Mouse (Mus musculus) c-Kit-positive CD71-positive TER-119-negative erythroid progenitor cells, embryonic 14.5 days (primary cell): Measurements from ENCODE around the gene Slc10a7.

ENCODE experiments used
- DNase-seq: peaks from one replicate; pipeline ENCODE4 v3.0.0-alpha.2; 2013; ENCODE audit warnings: low read depth

The Slc10a7 gene

GRCm38 (mm10) chr8:78623972-78624371, 114.8 kb downstream of the Slc10a7 start:
- no peak for DNase-seq

- DNase-seq: no peak
These were observed 115.7 kb downstream of the Slc10a7 start for GRCm38 (mm10) chr8:78624738-78625442.

DNA sequence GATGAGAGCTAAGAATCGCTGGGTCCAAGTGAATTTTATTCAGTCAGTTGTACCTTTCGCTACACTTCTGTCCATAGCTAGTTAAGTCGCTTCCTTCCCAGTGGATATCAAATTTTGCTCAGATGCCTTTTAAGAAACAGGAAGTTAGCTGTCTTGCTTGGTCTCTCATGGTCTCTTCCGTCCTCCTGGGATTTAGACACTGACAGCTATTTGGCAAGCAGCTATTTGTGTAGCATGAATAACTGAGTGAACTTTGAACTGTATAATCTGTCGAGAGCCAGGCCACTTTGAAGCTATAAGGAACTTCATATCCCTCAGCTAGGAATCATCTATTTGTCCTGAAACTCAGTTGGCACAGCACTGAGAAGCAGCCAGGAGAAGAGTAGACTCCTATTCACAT, 117.5 kb downstream of the Slc10a7 start:
- DNase-seq: no peak

- no peak for DNase-seq
These were observed 118.6 kb downstream of the Slc10a7 start for GRCm38 (mm10) chr8:78627793-78628192.

DNA sequence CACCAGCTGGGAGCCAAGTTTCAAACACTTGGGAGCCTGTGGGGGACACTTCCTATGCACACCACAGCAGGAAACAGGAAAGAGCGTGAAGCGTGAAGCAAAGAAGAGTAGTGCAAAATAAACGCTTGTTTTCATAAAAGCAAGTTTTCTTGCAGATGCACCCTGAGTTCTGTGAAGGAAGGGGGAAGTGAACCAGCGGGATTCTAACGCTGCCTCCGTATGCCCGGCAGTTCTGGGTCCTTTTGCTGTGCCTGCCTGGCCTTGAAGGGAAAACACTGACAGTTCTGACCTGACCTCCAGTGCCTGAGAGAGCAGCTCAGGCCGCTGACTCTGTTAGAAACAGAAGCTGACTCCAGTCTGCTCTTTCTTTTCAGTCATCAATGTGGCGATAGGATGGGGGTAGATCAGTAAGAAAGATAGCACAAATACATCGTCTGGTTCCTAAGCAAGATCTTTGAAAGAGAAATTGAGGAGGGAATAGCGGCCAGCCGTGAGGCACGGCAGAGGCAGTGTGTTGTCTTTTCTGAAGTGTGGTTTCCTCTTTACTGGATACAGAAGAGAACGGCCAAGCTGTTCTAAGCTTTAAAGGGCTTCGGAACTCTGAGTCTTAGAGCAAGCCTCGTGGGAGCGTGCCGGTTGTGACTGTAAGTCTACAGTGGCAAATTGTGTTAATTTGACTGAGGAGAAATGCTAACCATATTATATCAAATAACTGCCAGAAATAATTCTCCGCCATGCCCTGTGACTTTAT, 121.4 kb downstream of the Slc10a7 start:
- no peak for DNase-seq

- no peak for DNase-seq
These were observed 123.9 kb downstream of the Slc10a7 start for GRCm38 (mm10) chr8:78633012-78633411.

DNA sequence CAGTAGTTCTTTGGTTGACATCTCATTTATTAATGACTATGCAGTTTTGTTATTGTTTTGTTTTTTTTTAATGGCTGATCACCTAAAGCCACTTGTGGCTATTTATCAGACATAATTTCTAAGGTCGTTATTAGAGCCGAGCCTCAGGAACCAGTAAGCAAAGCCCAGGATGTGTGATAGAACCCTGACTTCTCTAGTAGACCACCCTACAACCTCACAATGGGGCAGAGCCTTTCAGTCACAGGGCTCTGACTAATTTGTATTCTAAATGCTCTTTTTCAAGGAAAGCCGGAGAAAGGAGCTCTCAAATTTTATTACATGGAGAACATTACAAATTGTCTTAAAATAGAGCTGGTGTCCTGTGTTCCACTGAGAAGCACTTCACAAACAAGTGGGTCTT, 124.9 kb downstream of the Slc10a7 start:
- no peak for DNase-seq

GRCm38 (mm10) chr8:78634523-78635240, 125.5 kb downstream of the Slc10a7 start:
- no peak for DNase-seq

GRCm38 (mm10) chr8:78635241-78635771, 126.2 kb downstream of the Slc10a7 start:
- no peak for DNase-seq

DNA sequence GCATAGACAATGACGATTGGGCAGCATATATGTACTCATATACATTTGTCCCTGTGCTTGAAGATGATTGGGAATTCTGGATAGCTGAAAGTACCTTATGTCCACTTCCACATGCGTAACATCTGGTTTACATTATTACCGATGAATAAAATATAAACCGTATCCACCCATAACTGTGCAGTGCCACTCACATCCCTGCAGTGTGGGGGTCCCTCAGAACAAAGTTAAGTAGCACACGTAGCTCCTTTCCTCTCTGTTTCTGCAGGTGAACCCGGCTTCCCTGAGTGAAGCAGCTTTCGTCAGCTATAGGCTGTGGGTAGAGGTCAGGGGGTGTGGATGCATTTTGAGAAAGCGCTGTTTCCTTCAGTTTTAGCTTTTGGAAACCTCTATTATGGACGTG, 132.8 kb downstream of the Slc10a7 start:
- DNase-seq: no peak

- DNase-seq: no peak
These were observed 133.2 kb downstream of the Slc10a7 start for GRCm38 (mm10) chr8:78642376-78642775.

- DNase-seq: no peak
These were observed 138.0 kb downstream of the Slc10a7 start for GRCm38 (mm10) chr8:78647000-78647656.

GRCm38 (mm10) chr8:78647846-78648245, 138.7 kb downstream of the Slc10a7 start:
- DNase-seq: no peak

- DNase-seq: peak; percentile 15
These were observed 139.8 kb downstream of the Slc10a7 start for GRCm38 (mm10) chr8:78648918-78649317.

DNA sequence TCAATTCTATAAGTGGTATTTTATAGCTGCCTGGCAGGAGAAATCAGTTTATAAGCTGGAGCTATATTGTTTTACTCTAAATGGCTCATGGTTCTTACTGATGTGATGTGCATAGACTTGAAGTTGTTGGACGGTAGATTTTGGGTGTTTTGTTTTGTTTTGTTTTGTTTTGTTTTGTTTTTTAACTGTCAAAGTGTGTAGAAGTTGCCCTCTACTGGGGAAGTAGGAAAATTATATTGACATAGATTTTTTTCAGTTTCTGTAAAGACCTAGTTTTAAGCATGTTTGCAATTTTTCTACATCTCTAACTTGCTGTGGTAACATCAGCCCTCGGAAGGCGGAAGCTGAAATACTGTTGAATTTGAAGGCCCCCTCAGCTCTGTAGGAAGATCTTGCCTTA, 142.5 kb downstream of the Slc10a7 start:
- no peak for DNase-seq

DNA sequence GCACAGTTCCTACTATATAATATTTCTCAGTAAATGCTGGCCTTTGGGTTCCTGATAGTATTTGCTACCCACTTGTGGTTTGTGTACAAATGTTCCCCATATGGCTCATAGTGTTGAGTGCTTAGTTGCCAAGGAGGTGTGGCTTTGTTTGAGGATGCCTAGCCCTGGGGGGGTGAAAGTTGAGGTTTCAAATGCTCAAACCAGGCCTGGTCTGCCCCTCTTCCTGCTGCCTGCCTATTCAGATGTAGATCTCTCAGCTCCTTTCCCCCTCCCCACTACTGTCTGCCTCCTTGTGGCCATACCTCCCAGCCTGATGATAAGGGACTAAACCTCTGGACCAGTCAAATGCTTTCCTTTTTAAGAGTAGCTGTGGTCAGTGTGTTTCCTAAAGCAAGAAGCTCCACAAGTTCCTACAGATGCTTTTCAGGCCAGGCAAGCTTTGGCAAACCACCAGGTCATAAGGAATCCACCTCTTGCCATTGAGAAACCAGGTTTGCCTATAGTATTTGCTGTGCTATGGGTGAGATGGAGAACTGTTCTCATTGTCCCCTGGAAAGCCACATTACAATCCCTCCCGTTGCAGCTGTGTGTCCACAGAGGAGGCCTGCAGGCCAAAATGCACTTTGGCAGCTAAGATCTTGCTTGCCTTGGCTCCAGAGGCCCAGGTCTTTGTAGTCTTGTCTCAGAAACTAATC, 146.4 kb downstream of the Slc10a7 start:
- DNase-seq: no peak

DNA sequence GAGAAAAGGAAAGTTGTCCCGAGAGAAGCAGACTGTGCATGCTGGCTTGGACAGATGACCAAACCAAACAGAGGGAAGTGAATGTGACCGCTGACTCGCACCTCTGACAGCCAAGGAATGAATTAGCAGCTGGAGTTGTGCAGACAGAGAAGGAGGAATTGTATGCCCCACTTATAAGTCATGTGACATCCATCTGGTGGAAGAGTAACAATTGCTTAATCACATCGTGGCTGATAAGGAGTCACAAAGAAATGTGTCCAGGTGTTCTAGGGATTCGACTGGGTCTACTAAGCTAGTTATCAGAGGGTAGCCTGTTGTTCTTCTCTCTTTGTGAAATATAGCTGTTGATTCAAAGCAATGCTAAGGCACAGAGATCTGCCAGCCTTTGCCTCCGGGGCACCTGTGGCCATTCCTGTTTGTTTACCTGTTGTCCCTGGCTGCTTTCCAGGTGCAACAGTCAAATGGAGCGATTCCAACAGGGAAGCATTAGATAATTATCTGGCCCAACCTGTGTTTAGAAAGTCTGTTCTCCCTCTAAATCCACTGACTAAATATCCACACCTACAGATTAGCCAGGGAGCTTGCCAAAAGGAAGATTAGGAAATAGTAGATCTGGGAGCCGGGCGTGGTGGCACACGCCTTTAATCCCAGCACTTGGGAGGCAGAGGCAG, 147.7 kb downstream of the Slc10a7 start:
- DNase-seq: no peak

DNA sequence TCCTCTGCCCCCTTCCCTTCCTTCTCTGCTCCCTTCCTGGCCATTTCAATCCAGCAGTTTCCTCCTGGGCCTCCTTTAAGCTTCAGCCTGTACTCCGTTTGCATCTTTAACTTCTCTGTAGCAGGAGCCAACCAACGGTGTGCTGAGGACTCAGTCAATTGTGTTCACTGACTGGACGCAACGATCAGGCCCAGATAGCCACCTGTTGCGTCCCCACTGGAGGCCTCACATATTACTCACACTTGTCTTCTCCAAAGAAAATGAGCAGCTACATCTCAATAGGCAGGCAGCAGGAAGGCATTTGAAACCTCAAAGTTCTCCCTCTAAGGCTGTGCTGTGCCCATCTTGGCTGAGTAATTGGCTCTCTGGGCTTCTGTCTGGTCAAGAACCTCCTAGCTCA, 149.0 kb downstream of the Slc10a7 start:
- no peak for DNase-seq

DNA sequence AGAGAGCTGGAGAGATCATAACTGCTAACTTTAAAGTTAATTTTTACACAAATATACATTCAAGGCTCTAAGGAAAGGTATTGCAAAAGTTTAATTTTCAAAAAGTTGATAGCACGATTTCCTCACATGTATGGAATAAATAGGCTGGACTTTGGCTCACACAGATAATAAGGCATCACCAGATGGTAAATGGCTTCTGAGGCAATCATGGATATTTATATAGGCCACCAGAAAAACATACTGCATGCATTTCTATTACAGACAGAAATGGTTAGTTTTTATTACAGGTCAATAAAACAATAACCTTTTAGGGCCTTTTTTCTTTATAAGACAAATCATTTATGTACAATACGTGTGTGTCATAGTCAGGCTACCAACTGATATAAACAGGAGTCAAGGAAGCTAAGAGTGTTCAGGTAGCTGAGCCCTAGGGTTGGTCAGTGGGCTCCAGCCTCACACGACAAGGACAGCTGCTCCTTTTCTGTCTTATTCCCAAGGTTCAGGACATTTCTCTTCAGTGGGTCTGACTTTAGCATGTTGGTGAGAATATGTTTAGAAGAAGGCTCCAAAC, 150.6 kb downstream of the Slc10a7 start:
- DNase-seq: no peak

GRCm38 (mm10) chr8:78664306-78664940, 155.3 kb downstream of the Slc10a7 start:
- no peak for DNase-seq
